Mouse (Mus musculus): ENCODE measurements around the gene Txnrd2. TPM values are rescaled to one million over a fixed set of nuclear protein-coding genes. Genes with fewer than 3 reads are reported as not detected.

Gene Txnrd2
- 106 and 107 TPM in 2 replicates for polyA plus RNA-seq (2016; fragmentation: Nextera tagmentation; extraction: Ambion mirVana)

- peaks cover 76% of the 10 kb centered on the region for H3K4me1 ChIP-seq
- no peaks in the 10 kb centered on the region for H3K9me3 ChIP-seq (replicated peaks)
- WGBS (ENCODE audit: insufficient replicate concordance) = under 1% methylated on average over 51 of the region's 52 CpGs
- H3K27me3 ChIP-seq (replicated peaks) = no peaks in the 10 kb centered on the region
- H3K9ac ChIP-seq = peak within 1 kb of the TSS; percentile 95
- H3K4me3 ChIP-seq = peak within 1 kb of the TSS; percentile 85
- peaks cover 46% of the 10 kb centered on the region for H3K36me3 ChIP-seq
- peak; percentile 64 for ATAC-seq
- peak within 1 kb of the TSS; percentile 88 for H3K4me2 ChIP-seq
- H3K27ac ChIP-seq = peak within 1 kb of the TSS; percentile 95
Observed at GRCm38 (mm10) chr16:18426215-18426791, at the start of gene Txnrd2. TSS of gene Txnrd2 (plus strand) at chr16:18426384.

- Histone ChIP-seq H3K4me1 (peaks cover 14% of the 10 kb centered on the region), H3K36me3 (no peaks in the 10 kb centered on the region), H3K27ac (peak overlapping the region; percentile 63), H3K4me3 (no peak overlapping the region), H3K27me3 (replicated peaks) (no peaks in the 10 kb centered on the region), H3K9me3 (replicated peaks) (no peaks in the 10 kb centered on the region), H3K9ac (no peak overlapping the region), H3K4me2 (no peak overlapping the region)
- WGBS (ENCODE audit: insufficient replicate concordance) = 23% methylated on average over 3 of the region's 3 CpGs
- ATAC-seq = peak; percentile 74
Observed at GRCm38 (mm10) chr16:18377203-18377602, 49.0 kb upstream of the Txnrd2 start.

GRCm38 (mm10) chr16:18378489-18378888, 47.7 kb upstream of the Txnrd2 start:
- Histone ChIP-seq H3K4me3 (no peak overlapping the region), H3K36me3 (no peaks in the 10 kb centered on the region), H3K27ac (no peak overlapping the region), H3K4me2 (no peak overlapping the region), H3K9me3 (replicated peaks) (no peaks in the 10 kb centered on the region), H3K4me1 (peaks cover 18% of the 10 kb centered on the region), H3K9ac (no peak overlapping the region), H3K27me3 (replicated peaks) (no peaks in the 10 kb centered on the region)
- WGBS (ENCODE audit: insufficient replicate concordance) = 50% methylated on average over 1 of the region's 1 CpGs
- no peak for ATAC-seq

GRCm38 (mm10) chr16:18379338-18380001, 46.7 kb upstream of the Txnrd2 start:
- Histone ChIP-seq H3K4me2 (no peak overlapping the region), H3K9me3 (replicated peaks) (no peaks in the 10 kb centered on the region), H3K4me1 (peaks cover 26% of the 10 kb centered on the region), H3K4me3 (no peak overlapping the region), H3K9ac (no peak overlapping the region), H3K27ac (no peak overlapping the region), H3K27me3 (replicated peaks) (no peaks in the 10 kb centered on the region), H3K36me3 (no peaks in the 10 kb centered on the region)
- WGBS (ENCODE audit: insufficient replicate concordance) = 77% methylated on average over 8 of the region's 8 CpGs
- no peak for ATAC-seq

GRCm38 (mm10) chr16:18380495-18381063, 45.6 kb upstream of the Txnrd2 start:
- Histone ChIP-seq H3K36me3 (no peaks in the 10 kb centered on the region), H3K27me3 (replicated peaks) (no peaks in the 10 kb centered on the region), H3K9ac (no peak overlapping the region), H3K4me1 (peaks cover 26% of the 10 kb centered on the region), H3K9me3 (replicated peaks) (no peaks in the 10 kb centered on the region), H3K4me2 (no peak overlapping the region), H3K27ac (no peak overlapping the region), H3K4me3 (no peak overlapping the region)
- WGBS (ENCODE audit: insufficient replicate concordance) = 62% methylated on average over 6 of the region's 6 CpGs
- ATAC-seq = no peak

GRCm38 (mm10) chr16:18381621-18382258, 44.4 kb upstream of the Txnrd2 start:
- Histone ChIP-seq H3K4me1 (peaks cover 28% of the 10 kb centered on the region), H3K9me3 (replicated peaks) (no peaks in the 10 kb centered on the region), H3K27ac (no peak overlapping the region), H3K4me3 (no peak overlapping the region), H3K4me2 (no peak overlapping the region), H3K9ac (no peak overlapping the region), H3K36me3 (no peaks in the 10 kb centered on the region), H3K27me3 (replicated peaks) (no peaks in the 10 kb centered on the region)
- ATAC-seq = no peak
- WGBS (ENCODE audit: insufficient replicate concordance) = 60% methylated on average over 6 of the region's 6 CpGs

- Histone ChIP-seq H3K36me3 (no peaks in the 10 kb centered on the region), H3K4me1 (peaks cover 33% of the 10 kb centered on the region), H3K4me3 (no peak overlapping the region), H3K27me3 (replicated peaks) (no peaks in the 10 kb centered on the region), H3K27ac (no peak overlapping the region), H3K4me2 (no peak overlapping the region), H3K9me3 (replicated peaks) (no peaks in the 10 kb centered on the region), H3K9ac (no peak overlapping the region)
- no peak for ATAC-seq
- 74% methylated on average over 9 of the region's 9 CpGs for WGBS (ENCODE audit: insufficient replicate concordance)
Observed at GRCm38 (mm10) chr16:18383045-18383726, 43.0 kb upstream of the Txnrd2 start.

- no peak for ATAC-seq
- peaks cover 39% of the 10 kb centered on the region for H3K4me1 ChIP-seq
- 58% methylated on average over 3 of the region's 3 CpGs for WGBS (ENCODE audit: insufficient replicate concordance)
Observed at GRCm38 (mm10) chr16:18383756-18384155, 42.4 kb upstream of the Txnrd2 start.

GRCm38 (mm10) chr16:18384211-18384610, 42.0 kb upstream of the Txnrd2 start:
- H3K4me3 ChIP-seq = no peak overlapping the region
- H3K9me3 ChIP-seq (replicated peaks) = no peaks in the 10 kb centered on the region
- WGBS (ENCODE audit: insufficient replicate concordance) = 84% methylated on average over 7 of the region's 7 CpGs
- no peaks in the 10 kb centered on the region for H3K27me3 ChIP-seq (replicated peaks)
- H3K4me2 ChIP-seq = no peak overlapping the region
- ATAC-seq = no peak
- H3K4me1 ChIP-seq = peaks cover 43% of the 10 kb centered on the region
- H3K36me3 ChIP-seq = no peaks in the 10 kb centered on the region
- H3K9ac ChIP-seq = no peak overlapping the region
- H3K27ac ChIP-seq = no peak overlapping the region; the same call in 1 of the 2 replicates

More at GRCm38 (mm10) chr16:18383756-18384155, 42.4 kb upstream of the Txnrd2 start:
- H3K9ac ChIP-seq = no peak overlapping the region
- no peaks in the 10 kb centered on the region for H3K27me3 ChIP-seq (replicated peaks)
- H3K27ac ChIP-seq = no peak overlapping the region
- no peaks in the 10 kb centered on the region for H3K9me3 ChIP-seq (replicated peaks)
- H3K36me3 ChIP-seq = no peaks in the 10 kb centered on the region
- H3K4me2 ChIP-seq = no peak overlapping the region
- H3K4me3 ChIP-seq = no peak overlapping the region

- Histone ChIP-seq H3K27ac (no peak overlapping the region), H3K36me3 (no peaks in the 10 kb centered on the region), H3K4me2 (no peak overlapping the region), H3K4me1 (peaks cover 48% of the 10 kb centered on the region), H3K9ac (no peak overlapping the region), H3K4me3 (no peak overlapping the region), H3K9me3 (replicated peaks) (no peaks in the 10 kb centered on the region), H3K27me3 (replicated peaks) (no peaks in the 10 kb centered on the region)
- 75% methylated on average over 8 of the region's 8 CpGs for WGBS (ENCODE audit: insufficient replicate concordance)
- ATAC-seq = no peak
Observed at GRCm38 (mm10) chr16:18384659-18385058, 41.5 kb upstream of the Txnrd2 start.

- 77% methylated on average over 5 of the region's 5 CpGs for WGBS (ENCODE audit: insufficient replicate concordance)
- no peak overlapping the region for H3K27ac ChIP-seq
- peaks cover 55% of the 10 kb centered on the region for H3K4me1 ChIP-seq
Observed at GRCm38 (mm10) chr16:18385411-18385810, 40.8 kb upstream of the Txnrd2 start.

More at GRCm38 (mm10) chr16:18385411-18385810, 40.8 kb upstream of the Txnrd2 start:
- no peaks in the 10 kb centered on the region for H3K36me3 ChIP-seq
- H3K4me3 ChIP-seq = no peak overlapping the region
- no peak for ATAC-seq
- no peaks in the 10 kb centered on the region for H3K27me3 ChIP-seq (replicated peaks)
- no peak overlapping the region for H3K4me2 ChIP-seq
- no peak overlapping the region for H3K9ac ChIP-seq
- no peaks in the 10 kb centered on the region for H3K9me3 ChIP-seq (replicated peaks)

Data from liver, embryonic 12.5 days (tissue).